ENCODE assay signal across 22 mouse cellular contexts in genomic region chr3:80607809-80608208, GRCm38 (mm10).
DNase-seq lines count a peak whose midpoint lies in the region; ATAC-seq and TF ChIP-seq lines count a peak whose summit lies in the region.
"Had no signal": no experiment of that assay in that cellular context is flagged by ENCODE, and none has a peak within 500 bp of the region (broad histone marks: within the 10 kb centered on the region; RNA-seq: fewer than 3 reads in every experiment).

No protein-coding gene starts in this region.

- TF ChIP-seq POLR2A in kidney, adult 2 months (IDR thresholded peaks at IDR 0.05; ENCODE audit: low read depth, low read length): no peak

- DNase-seq in forebrain, embryonic 11.5 days (ENCODE audit: low spot score): peak; percentile 49
- DNase-seq in forebrain, embryonic 10.5 days (ENCODE audit: extremely low spot score, low spot score): no peak
- DNase-seq in layer of hippocampus, adult 9-11 months: peak; percentile 18
- DNase-seq in layer of hippocampus, postnatal 36 days: no peak
- peak; percentile 7 for DNase-seq in R1 (ENCODE audit: low read depth, low spot score)
- DNase-seq in kidney, adult 2 months: no peak
- no peak for DNase-seq in adrenal gland, postnatal 10 days
- DNase-seq: cerebellum, adult 9-10 months; gastrocnemius, postnatal 14 days; heart, adult 18-20 months; kidney, adult 11 months; lung, embryonic 14.5 days; lung, postnatal 4 days had no signal

- no peak for TF ChIP-seq CTCF in kidney, adult 2 months (conservative IDR thresholded peaks at IDR 0.05; ENCODE audit: insufficient read depth, insufficient read length, low read depth, low read length)

- H3K9ac ChIP-seq in forebrain, embryonic 11.5 days (ENCODE audit: low read length): no peak overlapping the region
- H3K9ac ChIP-seq in forebrain, embryonic 15.5 days (replicated peaks): no peak overlapping the region
- H3K9ac ChIP-seq: embryonic facial prominence, embryonic 15.5 days; heart, embryonic 13.5 days; hindbrain, embryonic 15.5 days; limb, embryonic 12.5 days; liver, embryonic 12.5 days; lung, embryonic 14.5 days had no signal

- no peaks in the 10 kb centered on the region for H3K9me3 ChIP-seq in forebrain, embryonic 11.5 days (ENCODE audit: control insufficient read depth, low read length)
- no peaks in the 10 kb centered on the region for H3K9me3 ChIP-seq in forebrain, embryonic 10.5 days
- H3K9me3 ChIP-seq in forebrain, embryonic 15.5 days: no peaks in the 10 kb centered on the region
- H3K9me3 ChIP-seq: embryonic facial prominence, embryonic 15.5 days; heart, embryonic 13.5 days; hindbrain, embryonic 15.5 days; limb, embryonic 12.5 days; liver, embryonic 12.5 days had no signal

- no peaks in the 10 kb centered on the region for H3K27me3 ChIP-seq in forebrain, embryonic 11.5 days (ENCODE audit: control insufficient read depth, insufficient read depth, low read length)
- no peaks in the 10 kb centered on the region for H3K27me3 ChIP-seq in forebrain, embryonic 10.5 days (ENCODE audit: poor library complexity, severe bottlenecking)
- no peaks in the 10 kb centered on the region for H3K27me3 ChIP-seq in forebrain, embryonic 15.5 days
- H3K27me3 ChIP-seq in kidney, adult 2 months (replicated peaks; ENCODE audit: control insufficient read depth, insufficient read depth, low read length): no peaks in the 10 kb centered on the region
- H3K27me3 ChIP-seq: CH12.LX; embryonic facial prominence, embryonic 15.5 days; heart, embryonic 13.5 days; hindbrain, embryonic 15.5 days; limb, embryonic 12.5 days; liver, embryonic 12.5 days had no signal

- no peak overlapping the region for H3K4me3 ChIP-seq in forebrain, embryonic 11.5 days (ENCODE audit: low read depth, low read length)
- H3K4me3 ChIP-seq in forebrain, embryonic 10.5 days: no peak overlapping the region
- H3K4me3 ChIP-seq in forebrain, embryonic 15.5 days: no peak overlapping the region
- no peak overlapping the region for H3K4me3 ChIP-seq in kidney, adult 2 months (ENCODE audit: insufficient read depth, low read depth, low read length)
- H3K4me3 ChIP-seq: embryonic facial prominence, embryonic 15.5 days; heart, embryonic 13.5 days; hindbrain, embryonic 15.5 days; limb, embryonic 12.5 days; liver, embryonic 12.5 days; myocyte had no signal

- no peak overlapping the region for H3K27ac ChIP-seq in forebrain, embryonic 11.5 days (ENCODE audit: low read depth, low read length)
- H3K27ac ChIP-seq in forebrain, embryonic 10.5 days: no peak overlapping the region
- H3K27ac ChIP-seq in forebrain, embryonic 15.5 days (replicated peaks): no peak overlapping the region
- no peak overlapping the region for H3K27ac ChIP-seq in kidney, adult 2 months (ENCODE audit: insufficient read depth, low read depth, low read length)
- H3K27ac ChIP-seq: embryonic facial prominence, embryonic 15.5 days; heart, embryonic 13.5 days; hindbrain, embryonic 15.5 days; kidney, postnatal 0 days; limb, embryonic 12.5 days; liver, embryonic 12.5 days had no signal

- no peaks in the 10 kb centered on the region for H3K36me3 ChIP-seq in forebrain, embryonic 11.5 days (ENCODE audit: control insufficient read depth, insufficient read depth, low read length)
- H3K36me3 ChIP-seq in forebrain, embryonic 10.5 days (replicated peaks): no peaks in the 10 kb centered on the region
- H3K36me3 ChIP-seq in forebrain, embryonic 15.5 days: no peaks in the 10 kb centered on the region
- no peaks in the 10 kb centered on the region for H3K36me3 ChIP-seq in kidney, adult 2 months (ENCODE audit: control insufficient read depth, insufficient read depth, low read length)
- H3K36me3 ChIP-seq: embryonic facial prominence, embryonic 15.5 days; heart, embryonic 13.5 days; hindbrain, embryonic 15.5 days; limb, embryonic 12.5 days; liver, embryonic 12.5 days had no signal

- 17% methylated on average over 2 of the region's 2 CpGs for WGBS in forebrain, embryonic 11.5 days
- WGBS in forebrain, embryonic 10.5 days: 25% methylated on average over 2 of the region's 2 CpGs
- 4% methylated on average over 2 of the region's 2 CpGs for WGBS in forebrain, embryonic 15.5 days
- WGBS in kidney, adult 2 months: 51% methylated on average over 2 of the region's 2 CpGs

- H3K4me1 ChIP-seq in forebrain, embryonic 11.5 days (replicated peaks; ENCODE audit: control insufficient read depth, insufficient read depth, low read length): no peaks in the 10 kb centered on the region
- peaks cover 18% of the 10 kb centered on the region for H3K4me1 ChIP-seq in forebrain, embryonic 10.5 days
- peaks cover 5% of the 10 kb centered on the region for H3K4me1 ChIP-seq in forebrain, embryonic 15.5 days
- no peaks in the 10 kb centered on the region for H3K4me1 ChIP-seq in kidney, adult 2 months (ENCODE audit: control insufficient read depth, insufficient read depth, low read length)
- H3K4me1 ChIP-seq: embryonic facial prominence, embryonic 15.5 days; heart, embryonic 13.5 days; hindbrain, embryonic 15.5 days; limb, embryonic 12.5 days; liver, embryonic 12.5 days had no signal

- H3K4me2 ChIP-seq in forebrain, embryonic 11.5 days (ENCODE audit: low read depth, low read length, severe bottlenecking): no peak overlapping the region
- H3K4me2 ChIP-seq in forebrain, embryonic 15.5 days (replicated peaks): no peak overlapping the region
- H3K4me2 ChIP-seq: embryonic facial prominence, embryonic 15.5 days; heart, embryonic 13.5 days; hindbrain, embryonic 15.5 days; limb, embryonic 12.5 days; liver, embryonic 12.5 days; lung, embryonic 14.5 days had no signal

- peak; percentile 90 for ATAC-seq in forebrain, embryonic 11.5 days (replicated peaks; ENCODE audit: low FRiP score)
- peak; percentile 71; the same call in 1 of the 2 replicates for ATAC-seq in forebrain, embryonic 15.5 days (replicated peaks)
- ATAC-seq: liver, embryonic 12.5 days had no signal

Comparison
In these comparisons a context has a peak if more than half of its experiments do, and no peak if none do; other contexts are left out.
1. DNase-seq: peak in forebrain, embryonic 11.5 days (single experiment), layer of hippocampus, adult 9-11 months (single experiment) and R1 (single experiment); none in forebrain, embryonic 10.5 days (single experiment), layer of hippocampus, postnatal 36 days (0 of 2), kidney, adult 2 months (single experiment) and adrenal gland, postnatal 10 days (single experiment).